Mouse (Mus musculus) liver, embryonic 15.5 days (tissue): Measurements from ENCODE around the gene Akap6. TPM values are rescaled to one million over a fixed set of nuclear protein-coding genes. Genes with fewer than 3 reads are reported as not detected.
"Not testable (repeated sequence)": the region's sequence is repeated elsewhere in the genome, so short reads cannot be mapped to it uniquely, and the experiment has no call there.

Experiments
- ATAC-seq: fragments of 200-750 bp; cut with Nextera tagmentation; 2 replicates; pipeline ENCODE4 v1.8.0; 2017; ENCODE audit warnings: moderate number of reproducible peaks, mild to moderate bottlenecking, moderate library complexity; ENCODE audit not compliant: insufficient read depth
- H3K27ac ChIP-seq: fragments of 300-500 bp; sonication (generic); replicated peaks from 2 replicates; pipeline ENCODE4 v1.5.1; 2015; ENCODE audit warnings: mild to moderate bottlenecking, inconsistent platforms
- H3K27me3 ChIP-seq: fragments of 300-500 bp; sonication (generic); 2 replicates; pipeline ENCODE4 v1.6.1; 2015; ENCODE audit warnings: mild to moderate bottlenecking, inconsistent platforms
- H3K36me3 ChIP-seq: fragments of 300-500 bp; sonication (generic); replicated peaks from 2 replicates; pipeline ENCODE4 v1.6.1; 2015; ENCODE audit warnings: moderate library complexity, mild to moderate bottlenecking, inconsistent platforms
- H3K4me1 ChIP-seq: fragments of 300-500 bp; sonication (generic); replicated peaks from 2 replicates; pipeline ENCODE4 v1.6.1; 2015; ENCODE audit warnings: inconsistent platforms
- H3K4me2 ChIP-seq: fragments of 300-500 bp; sonication (generic); 2 replicates; pipeline ENCODE4 v1.6.1; 2015; ENCODE audit warnings: moderate library complexity, mild to moderate bottlenecking, inconsistent platforms
- H3K4me3 ChIP-seq: fragments of 300-500 bp; sonication (generic); replicated peaks from 2 replicates; pipeline ENCODE4 v1.5.1; 2015; ENCODE audit warnings: mild to moderate bottlenecking, inconsistent platforms
- H3K9ac ChIP-seq: fragments of 300-500 bp; sonication (generic); 2 replicates; pipeline ENCODE4 v1.6.1; 2015; ENCODE audit warnings: moderate library complexity, mild to moderate bottlenecking, inconsistent platforms
- H3K9me3 ChIP-seq: fragments of 300-500 bp; sonication (generic); replicated peaks from 2 replicates; pipeline ENCODE4 v1.6.1; 2016; ENCODE audit warnings: inconsistent platforms
- whole genome bisulfite sequencing: fragments of 180-500 bp; shearing (Covaris S2); methylation state at CpG from one replicate; pipeline ENCODE4 v1.1.7; 2015; ENCODE audit warnings: mixed read lengths; ENCODE audit not compliant: insufficient replicate concordance; 5-methylcytosine and 5-hydroxymethylcytosine counted together
- polyA plus RNA-seq: library from polyadenylated mRNA; unstranded; fragments of >200 nt; fragmentation: Nextera tagmentation; extraction: Ambion mirVana; gene quantifications from 2 replicates; pipeline ENCODE4 v1.2.1, GENCODE M21; 2015

Gene Akap6
- polyA plus RNA-seq, 1 experiment from 2014 or later, result 0.05 TPM

- 14% methylated on average over 6 of the region's 6 CpGs for WGBS
- no peak for ATAC-seq
- Histone ChIP-seq H3K4me1 (no peaks in the 10 kb centered on the region), H3K27me3 (no peaks in the 10 kb centered on the region), H3K27ac (no peak overlapping the region), H3K4me3 (no peak overlapping the region), H3K9me3 (no peaks in the 10 kb centered on the region), H3K36me3 (no peaks in the 10 kb centered on the region), H3K4me2 (no peak overlapping the region), H3K9ac (no peak overlapping the region)
Measured at GRCm38 (mm10) chr12:52718392-52718791, 19.2 kb downstream of the Akap6 start.

DNA sequence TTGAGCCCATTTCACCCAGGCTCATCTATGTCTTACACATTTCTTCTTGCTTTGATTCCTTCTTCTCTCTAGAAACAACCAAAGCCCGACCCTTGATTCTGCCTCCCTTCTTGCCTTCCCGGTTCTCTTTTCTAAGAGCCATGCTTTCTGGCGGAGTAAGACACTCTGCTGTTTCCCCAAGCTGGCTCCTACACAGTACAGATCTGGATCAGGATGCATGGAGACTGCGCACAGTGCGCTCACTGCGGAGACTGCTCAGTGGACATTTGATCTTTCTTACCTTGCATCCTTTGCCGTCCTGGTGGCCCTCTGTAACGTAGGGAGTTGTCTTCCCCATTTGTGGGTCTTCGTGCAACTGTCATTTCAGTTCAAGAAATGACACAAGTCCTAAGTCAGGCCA is 20.0 kb downstream of the Akap6 start:
- WGBS, result 67% methylated on average over 9 of the region's 9 CpGs
- Histone ChIP-seq H3K4me1 (no peaks in the 10 kb centered on the region), H3K4me2 (no peak overlapping the region), H3K27ac (no peak overlapping the region), H3K27me3 (no peaks in the 10 kb centered on the region), H3K4me3 (no peak overlapping the region), H3K36me3 (no peaks in the 10 kb centered on the region), H3K9me3 (no peaks in the 10 kb centered on the region), H3K9ac (no peak overlapping the region)
- no peak for ATAC-seq

DNA sequence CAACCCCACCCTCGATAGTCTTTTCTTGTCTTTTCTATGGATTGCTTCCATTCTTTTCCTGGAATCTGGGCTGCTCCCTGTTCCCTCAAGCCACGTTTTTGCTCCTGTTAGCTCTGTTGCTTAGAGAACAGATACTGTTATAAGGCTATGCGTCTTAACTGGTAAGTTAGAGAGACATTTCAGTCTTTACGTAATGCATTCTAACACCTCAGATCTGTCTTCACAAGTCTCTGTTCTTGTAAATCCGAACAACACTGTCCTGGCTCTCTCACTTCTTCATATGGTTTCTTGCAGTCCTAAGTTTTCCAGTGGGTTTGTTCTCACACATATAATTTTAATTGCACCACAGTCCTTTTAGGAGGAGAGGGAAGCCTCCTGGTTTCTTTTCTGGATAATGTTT is 20.5 kb downstream of the Akap6 start:
- Histone ChIP-seq H3K9ac (no peak overlapping the region), H3K27ac (no peak overlapping the region), H3K4me2 (no peak overlapping the region), H3K27me3 (no peaks in the 10 kb centered on the region), H3K4me3 (no peak overlapping the region), H3K9me3 (no peaks in the 10 kb centered on the region), H3K36me3 (no peaks in the 10 kb centered on the region), H3K4me1 (no peaks in the 10 kb centered on the region)
- no peak for ATAC-seq
- WGBS, result 58% methylated on average over 5 of the region's 5 CpGs

DNA sequence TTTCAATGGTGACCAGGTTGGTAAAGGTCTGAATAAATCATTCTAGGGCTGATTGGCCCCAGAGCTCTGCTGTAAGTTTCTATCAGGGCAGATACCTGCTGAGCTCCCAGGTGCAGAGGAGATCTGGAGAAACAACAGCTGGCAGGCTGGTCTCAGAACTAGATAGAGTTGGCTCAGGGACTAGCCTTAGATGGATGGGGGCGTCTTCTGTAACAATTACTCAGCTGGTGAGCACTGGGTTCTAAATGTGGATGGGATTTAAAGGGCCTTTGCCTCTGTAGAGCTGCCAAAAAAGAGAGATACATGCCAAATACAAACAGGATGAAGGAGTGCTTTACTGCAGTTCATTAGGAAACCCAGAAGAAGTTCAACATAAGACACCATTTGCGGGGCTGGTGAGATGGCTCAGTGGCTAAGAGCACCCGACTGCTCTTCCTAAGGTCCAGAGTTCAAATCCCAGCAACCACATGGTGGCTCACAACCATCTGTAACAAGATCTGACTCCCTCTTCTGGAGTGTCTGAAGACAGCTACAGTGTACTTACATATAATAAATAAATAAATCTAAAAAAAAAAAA is 24.9 kb downstream of the Akap6 start:
- not testable (repeated sequence) for H3K27ac ChIP-seq, H3K9me3 ChIP-seq, H3K4me1 ChIP-seq, H3K4me2 ChIP-seq, H3K36me3 ChIP-seq, H3K4me3 ChIP-seq, ATAC-seq, H3K9ac ChIP-seq, H3K27me3 ChIP-seq
- WGBS, result 69% methylated on average over 3 of the region's 3 CpGs

DNA sequence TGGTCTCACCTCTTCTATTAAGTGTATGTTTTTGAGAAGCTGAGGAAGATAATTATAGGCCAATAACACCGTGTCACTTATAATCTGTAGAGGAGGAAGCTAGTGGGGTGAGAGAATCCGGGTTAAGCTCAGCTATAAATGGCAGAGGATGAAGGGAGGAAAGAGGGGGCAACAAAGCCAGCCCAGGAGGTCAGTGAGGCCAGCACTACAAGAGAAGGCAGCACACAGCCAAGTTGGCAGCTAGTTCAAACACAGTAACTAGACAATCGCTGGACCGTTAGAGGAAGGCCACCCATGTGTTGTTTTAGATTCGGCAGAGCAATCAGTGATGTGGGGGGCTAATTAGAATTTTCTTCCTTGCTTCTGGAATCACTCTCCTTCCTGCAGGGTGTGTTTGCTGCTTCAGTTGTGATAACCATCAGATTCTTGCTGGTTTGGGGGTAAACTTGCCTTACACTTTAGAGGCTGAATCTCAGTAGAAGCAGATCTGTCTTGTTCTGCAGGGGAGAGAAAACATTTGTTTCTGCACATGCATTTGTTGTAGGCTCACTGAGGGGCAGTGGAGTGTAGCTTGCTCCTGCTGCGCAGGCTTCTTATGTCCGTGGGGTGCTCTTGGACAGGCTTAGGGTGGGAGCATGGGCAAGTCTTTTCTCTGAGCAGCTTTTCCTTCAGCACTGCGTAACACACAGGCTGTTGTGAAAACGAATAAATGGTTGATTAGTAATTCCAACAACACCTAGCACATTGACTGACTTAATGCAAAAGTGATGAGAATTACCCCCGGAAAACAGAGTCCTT is 27.4 kb downstream of the Akap6 start:
- no peak for ATAC-seq
- no peak overlapping the region for H3K27ac ChIP-seq
- no peaks in the 10 kb centered on the region for H3K9me3 ChIP-seq
- H3K4me1 ChIP-seq, result no peaks in the 10 kb centered on the region
- no peak overlapping the region for H3K4me3 ChIP-seq
- H3K9ac ChIP-seq, result no peak overlapping the region
- no peaks in the 10 kb centered on the region for H3K27me3 ChIP-seq
- WGBS, result 60% methylated on average over 10 of the region's 10 CpGs
- no peak overlapping the region for H3K4me2 ChIP-seq
- H3K36me3 ChIP-seq, result no peaks in the 10 kb centered on the region

GRCm38 (mm10) chr12:52729396-52729795 is 30.2 kb downstream of the Akap6 start:
- Histone ChIP-seq H3K27me3 (no peaks in the 10 kb centered on the region), H3K4me2 (no peak overlapping the region), H3K36me3 (no peaks in the 10 kb centered on the region), H3K9ac (no peak overlapping the region), H3K27ac (no peak overlapping the region), H3K9me3 (no peaks in the 10 kb centered on the region), H3K4me3 (no peak overlapping the region), H3K4me1 (no peaks in the 10 kb centered on the region)
- 63% methylated on average over 6 of the region's 6 CpGs for WGBS
- no peak for ATAC-seq

- not testable (repeated sequence) for H3K4me3 ChIP-seq, H3K27ac ChIP-seq, H3K4me2 ChIP-seq, H3K9me3 ChIP-seq, H3K36me3 ChIP-seq, H3K9ac ChIP-seq, H3K4me1 ChIP-seq, ATAC-seq, H3K27me3 ChIP-seq
- 85% methylated on average over 7 of the region's 11 CpGs for WGBS
Measured at GRCm38 (mm10) chr12:52735161-52735560, 36.0 kb downstream of the Akap6 start.

DNA sequence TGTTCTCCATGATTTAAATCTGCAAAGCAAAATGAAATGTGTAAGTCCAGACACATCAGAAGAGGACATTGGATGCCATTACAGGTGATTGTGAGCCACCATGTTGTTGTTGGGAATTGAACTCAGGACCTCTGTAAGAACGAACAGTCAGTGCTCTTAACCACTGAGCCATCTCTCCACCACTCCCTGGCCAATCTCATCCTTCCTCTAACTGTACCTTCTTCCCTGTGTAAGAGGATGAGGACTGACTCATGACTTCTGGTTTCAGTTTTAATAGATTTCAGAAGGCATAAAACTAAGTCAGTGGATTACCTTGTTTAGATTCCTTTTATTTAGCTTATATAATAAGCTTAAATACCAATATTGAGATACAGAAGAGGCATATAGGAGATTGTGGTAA is 38.0 kb downstream of the Akap6 start:
- WGBS, result 37% methylated on average over 1 of the region's 1 CpGs

DNA sequence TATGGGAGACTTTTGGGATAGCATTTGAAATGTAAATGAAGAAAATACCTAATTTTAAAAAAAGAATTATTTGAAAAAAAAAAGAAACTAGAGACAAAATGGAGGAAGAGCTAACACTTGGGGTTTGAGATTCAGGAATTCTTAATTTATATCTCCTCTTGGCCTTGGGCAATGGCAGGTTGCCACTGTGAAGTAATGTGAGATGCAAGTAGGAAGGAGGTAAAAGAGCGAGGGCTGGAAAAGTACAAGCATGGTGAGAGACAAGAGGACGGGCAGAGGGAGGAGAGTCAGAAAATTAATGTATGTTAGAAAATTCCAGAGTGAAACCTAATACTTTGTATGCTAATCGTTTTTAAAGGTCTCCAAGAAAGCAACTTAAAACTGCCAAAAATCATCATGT is 40.1 kb downstream of the Akap6 start:
- Histone ChIP-seq H3K4me2 (no peak overlapping the region), H3K4me1 (no peaks in the 10 kb centered on the region), H3K4me3 (no peak overlapping the region), H3K27ac (no peak overlapping the region), H3K36me3 (no peaks in the 10 kb centered on the region), H3K9ac (no peak overlapping the region), H3K9me3 (no peaks in the 10 kb centered on the region), H3K27me3 (no peaks in the 10 kb centered on the region)
- WGBS, result 60% methylated on average over 3 of the region's 3 CpGs
- no peak for ATAC-seq

More for the DNA sequence above, 38.0 kb downstream of the Akap6 start:
- no peaks in the 10 kb centered on the region for H3K27me3 ChIP-seq
- H3K4me2 ChIP-seq, result no peak overlapping the region
- H3K4me1 ChIP-seq, result no peaks in the 10 kb centered on the region
- ATAC-seq, result no peak
- no peak overlapping the region for H3K9ac ChIP-seq
- no peak overlapping the region for H3K4me3 ChIP-seq
- no peaks in the 10 kb centered on the region for H3K9me3 ChIP-seq
- no peak overlapping the region for H3K27ac ChIP-seq
- H3K36me3 ChIP-seq, result no peaks in the 10 kb centered on the region

GRCm38 (mm10) chr12:52741801-52742200 is 42.6 kb downstream of the Akap6 start:
- Histone ChIP-seq H3K4me1 (no peaks in the 10 kb centered on the region), H3K9ac (no peak overlapping the region), H3K36me3 (no peaks in the 10 kb centered on the region), H3K27ac (no peak overlapping the region), H3K4me2 (no peak overlapping the region), H3K9me3 (no peaks in the 10 kb centered on the region), H3K4me3 (no peak overlapping the region), H3K27me3 (no peaks in the 10 kb centered on the region)
- WGBS, result 62% methylated on average over 5 of the region's 5 CpGs
- ATAC-seq, result no peak

DNA sequence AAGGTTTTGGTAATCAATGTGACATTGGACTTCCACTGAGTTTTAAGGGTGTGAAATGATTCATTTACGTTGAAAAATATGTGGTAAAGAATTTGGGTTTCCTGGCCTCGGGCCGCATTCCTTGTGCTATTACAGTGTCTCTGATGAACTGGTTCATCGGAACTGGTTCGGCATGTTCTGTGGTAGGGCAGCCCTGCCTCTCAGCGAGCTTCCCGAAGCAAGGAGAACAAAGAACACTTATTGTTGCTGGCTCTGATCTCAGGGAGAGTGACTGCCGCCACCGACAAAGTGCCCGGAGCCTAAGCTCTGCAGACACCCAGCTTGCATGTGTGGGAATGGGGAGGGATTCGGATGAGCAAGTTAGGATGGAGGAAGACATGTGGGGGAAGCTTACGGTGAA is 50.8 kb downstream of the Akap6 start:
- WGBS, result 63% methylated on average over 12 of the region's 12 CpGs
- ATAC-seq, result no peak
- Histone ChIP-seq H3K9me3 (no peaks in the 10 kb centered on the region), H3K27me3 (no peaks in the 10 kb centered on the region), H3K27ac (no peak overlapping the region), H3K4me2 (no peak overlapping the region), H3K4me3 (no peak overlapping the region), H3K4me1 (no peaks in the 10 kb centered on the region), H3K36me3 (no peaks in the 10 kb centered on the region), H3K9ac (no peak overlapping the region)

- no peak overlapping the region for H3K4me3 ChIP-seq
- no peaks in the 10 kb centered on the region for H3K4me1 ChIP-seq
- H3K27ac ChIP-seq, result no peak overlapping the region
- no peak for ATAC-seq
- no peaks in the 10 kb centered on the region for H3K27me3 ChIP-seq
- no peak overlapping the region for H3K9ac ChIP-seq
- H3K36me3 ChIP-seq, result no peaks in the 10 kb centered on the region
- 71% methylated on average over 2 of the region's 2 CpGs for WGBS
- H3K9me3 ChIP-seq, result no peaks in the 10 kb centered on the region
- no peak overlapping the region for H3K4me2 ChIP-seq
Measured at GRCm38 (mm10) chr12:52755649-52756048, 56.5 kb downstream of the Akap6 start.
